Mouse (Mus musculus) kidney, adult 11 months (tissue): Measurements from ENCODE around the gene Inppl1.

ENCODE experiments used
- DNase-seq: peaks from one replicate; pipeline ENCODE4 v3.0.0; 2022

Inppl1 gene

DNA sequence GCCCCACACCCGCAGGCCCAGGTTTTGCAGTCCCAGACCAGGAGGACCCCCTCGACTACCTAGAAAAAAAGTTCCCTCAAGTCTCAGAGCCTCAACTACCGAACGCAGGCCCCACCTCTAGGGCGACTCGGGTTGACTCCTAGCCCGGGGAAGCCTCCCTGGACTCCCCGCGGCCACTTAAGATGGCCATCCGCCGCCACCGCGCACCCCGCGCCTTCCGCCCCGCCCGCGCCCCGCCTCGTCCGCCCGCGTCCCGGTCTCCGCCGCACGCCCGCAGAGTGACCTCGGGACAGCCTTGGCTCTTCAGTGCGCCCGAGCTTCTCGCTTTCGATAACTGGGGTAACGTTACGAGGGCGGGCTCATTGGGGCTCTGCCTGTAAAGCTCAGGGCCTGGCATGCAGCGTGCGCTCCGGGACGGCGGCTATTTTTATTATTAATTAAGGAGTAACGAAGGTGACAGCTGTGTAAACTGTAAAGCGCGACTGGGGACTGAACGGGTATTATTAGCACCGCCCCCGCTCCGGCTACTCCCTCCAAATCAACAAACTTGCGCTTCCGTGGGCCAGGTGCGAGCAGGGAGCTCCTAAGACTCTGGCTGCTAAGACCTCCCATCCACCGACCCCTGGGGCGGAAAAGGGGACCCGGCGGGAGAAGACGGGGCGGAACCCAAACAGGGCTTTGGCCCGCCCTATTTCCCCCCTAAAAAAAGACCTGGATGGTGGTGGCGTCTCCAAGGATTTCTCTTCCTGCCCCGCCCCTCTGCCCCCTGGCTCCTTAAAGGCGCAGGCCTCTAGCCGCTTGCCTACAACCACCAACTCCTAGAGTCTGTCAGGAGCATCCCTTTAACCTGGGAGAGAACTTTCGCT, at the start of gene Inppl1:
Inppl1 (minus strand) TSS at position 624 of the 866 bp plus-strand sequence.
- peak; percentile 98 for DNase-seq

DNA sequence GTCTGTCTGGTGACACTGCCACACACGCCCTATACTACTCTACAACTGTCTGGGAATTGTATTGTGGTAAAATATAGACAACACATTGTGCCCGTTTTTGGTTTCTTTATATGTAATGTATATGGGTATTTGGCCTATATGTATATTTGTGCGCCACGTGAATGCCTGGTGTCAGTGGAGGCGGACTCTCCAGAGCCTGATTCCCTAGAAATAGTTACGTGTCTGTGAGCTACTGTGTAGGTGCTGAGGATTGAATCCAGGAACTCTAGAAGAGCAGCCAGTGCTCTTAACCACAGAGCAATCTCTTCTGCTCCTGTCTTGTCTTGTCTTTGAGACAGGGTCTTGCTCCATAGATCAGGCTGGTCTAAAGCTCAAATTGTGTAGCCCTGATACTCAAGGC, 48.2 kb upstream of the Inppl1 start:
- DNase-seq: no peak

DNA sequence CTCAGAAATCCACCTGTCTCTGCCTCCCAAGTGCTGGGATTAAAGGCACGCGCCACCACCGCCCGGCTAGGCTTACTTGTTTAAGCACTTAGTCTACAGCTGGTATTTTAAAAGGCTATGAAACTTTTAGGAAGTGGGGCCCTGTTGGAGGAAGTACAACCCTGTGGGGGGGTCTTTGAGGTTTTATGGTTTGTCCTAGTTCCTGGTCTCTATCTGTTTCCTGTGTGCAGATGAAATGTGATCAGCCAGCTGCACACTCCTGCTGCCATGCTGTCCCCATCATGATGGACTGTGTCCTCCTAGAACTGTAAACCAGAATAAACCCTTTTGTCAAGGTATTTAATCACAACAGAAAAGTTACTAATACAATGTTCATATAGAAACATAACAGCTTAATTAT, 46.1 kb upstream of the Inppl1 start:
- no peak for DNase-seq

DNA sequence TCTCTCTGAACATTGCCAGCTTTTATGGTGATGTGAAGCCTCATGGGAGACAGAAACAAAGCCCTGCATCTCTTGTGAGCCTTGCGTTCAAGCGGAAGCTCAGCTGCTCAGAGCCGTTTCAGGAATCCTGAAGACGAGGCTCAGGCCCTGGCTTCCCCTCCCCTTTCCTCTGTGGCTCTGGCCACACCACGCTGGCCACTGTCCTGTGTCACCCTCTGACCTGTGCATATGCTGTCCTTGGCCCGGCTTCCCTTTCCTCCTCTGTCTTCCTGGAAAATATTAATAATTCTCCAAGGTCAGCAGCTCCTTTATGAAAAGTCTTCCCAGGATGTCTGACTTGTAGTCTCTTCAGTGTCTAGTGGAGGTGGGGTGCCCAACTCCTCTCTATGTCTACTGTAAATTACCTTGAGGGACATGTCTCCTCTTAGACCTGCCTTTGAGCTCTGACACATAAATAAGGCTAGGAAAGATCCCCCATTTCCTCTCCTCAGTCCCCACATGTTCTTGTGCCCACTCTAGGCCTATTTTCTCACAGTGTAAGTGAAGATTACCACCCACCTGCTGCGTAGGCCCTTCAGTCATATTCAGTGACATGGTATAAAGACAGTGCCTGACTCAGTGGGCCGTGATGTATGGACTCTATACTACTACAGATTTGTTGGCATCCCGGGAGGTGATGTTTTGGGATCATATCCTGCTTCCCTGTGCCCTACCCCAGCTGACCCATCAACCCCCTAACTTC, 44.6 kb upstream of the Inppl1 start:
- DNase-seq: no peak

DNA sequence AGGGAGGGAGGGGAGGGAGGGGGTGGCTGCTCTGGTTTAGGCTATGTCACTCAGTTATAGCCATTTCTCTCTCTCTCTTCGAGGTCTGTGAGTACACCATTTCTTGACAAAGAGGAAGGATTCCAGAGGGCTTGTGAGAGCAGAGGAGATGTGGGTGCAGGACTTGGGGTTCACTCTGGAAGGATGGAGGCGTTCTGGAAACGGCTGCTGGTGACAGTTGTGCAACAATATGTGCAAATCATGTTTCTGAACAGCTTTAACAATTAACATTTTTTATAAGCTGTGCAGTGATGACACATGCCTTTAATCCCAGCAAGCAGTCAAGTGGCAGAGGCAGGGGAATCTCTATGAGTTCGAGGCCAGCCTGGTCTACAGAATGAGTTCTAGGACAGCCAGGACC, 42.8 kb upstream of the Inppl1 start:
- no peak for DNase-seq

DNA sequence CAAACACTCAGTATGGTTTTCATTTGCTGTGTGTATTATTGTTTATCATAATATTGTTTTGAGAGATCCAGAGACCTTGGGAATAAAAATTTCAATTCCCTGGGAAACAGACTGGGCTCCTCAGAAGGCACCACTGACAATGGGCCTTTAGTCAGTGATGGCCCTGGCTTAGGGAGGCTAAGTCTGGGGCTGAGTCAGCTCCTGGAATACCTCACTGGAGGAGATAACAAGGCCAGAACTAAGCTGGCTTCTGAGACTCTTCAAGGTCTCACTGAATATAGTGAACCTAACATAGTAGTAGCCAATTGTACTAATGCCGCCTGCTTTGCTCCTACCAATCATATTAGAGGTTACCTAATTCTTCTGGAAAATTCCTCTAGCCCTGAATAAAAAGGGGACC, 37.9 kb upstream of the Inppl1 start:
- no peak for DNase-seq

DNA sequence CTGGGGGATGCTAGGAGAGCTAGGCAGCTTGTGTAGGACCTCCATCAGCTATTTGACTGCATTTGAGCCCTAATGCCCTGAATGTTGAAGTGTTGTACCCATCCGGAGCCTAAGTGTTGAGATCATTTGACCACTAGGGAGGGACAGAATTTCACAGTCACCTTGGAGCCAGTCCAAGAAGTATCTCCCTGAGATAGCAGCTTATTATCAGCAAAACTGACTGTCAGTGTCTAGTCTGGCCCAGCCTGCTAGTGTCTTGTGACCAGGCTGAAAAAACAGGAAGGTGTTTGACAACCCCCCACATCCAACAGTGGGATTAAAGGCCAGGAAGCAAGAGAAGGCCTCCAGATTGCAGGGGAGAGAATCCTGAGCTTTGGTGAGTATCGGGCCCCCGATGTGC, 33.3 kb upstream of the Inppl1 start:
- no peak for DNase-seq

DNA sequence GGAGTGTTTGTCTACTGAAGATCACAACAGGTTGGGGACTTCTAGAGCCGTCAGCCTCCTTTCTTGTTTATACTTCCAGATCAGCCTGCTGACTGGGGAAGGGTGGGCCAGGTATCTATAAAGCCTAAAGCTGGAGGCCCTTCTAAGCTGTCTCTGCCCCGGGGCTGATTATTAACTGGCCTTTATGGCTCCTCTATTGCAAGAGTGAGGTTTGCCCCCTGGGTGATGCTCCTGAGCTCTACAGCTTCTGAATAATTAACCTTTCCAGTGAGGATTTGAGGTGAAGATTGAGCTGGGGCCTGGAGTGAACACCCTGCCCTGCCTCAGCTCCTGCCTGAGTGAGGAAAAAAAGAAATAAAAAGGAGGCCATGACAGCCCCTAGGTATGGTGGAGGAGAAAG, 32.6 kb upstream of the Inppl1 start, which contains the start of gene Folr1:
Folr1 (minus strand) TSS at position 160 of the 400 bp plus-strand sequence.
- peak; percentile 85 for DNase-seq

DNA sequence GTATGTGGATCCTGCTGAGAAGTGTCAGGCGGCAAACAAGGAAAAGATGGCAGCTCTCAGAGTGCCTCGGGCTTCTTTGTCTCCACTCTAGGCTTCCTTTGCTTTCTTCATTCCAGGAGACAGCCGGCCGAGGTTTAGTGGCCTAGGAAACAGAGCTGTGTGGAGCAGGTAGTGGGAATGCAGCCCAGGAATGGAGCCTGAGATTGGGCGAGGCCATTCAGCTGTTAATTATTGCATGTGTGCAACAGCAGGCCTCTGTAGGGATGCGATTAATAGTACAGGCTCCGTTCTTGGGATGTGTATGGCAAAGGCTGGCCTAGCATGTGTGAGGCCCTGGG, 31.1 kb upstream of the Inppl1 start:
- peak; percentile 49 for DNase-seq

DNA sequence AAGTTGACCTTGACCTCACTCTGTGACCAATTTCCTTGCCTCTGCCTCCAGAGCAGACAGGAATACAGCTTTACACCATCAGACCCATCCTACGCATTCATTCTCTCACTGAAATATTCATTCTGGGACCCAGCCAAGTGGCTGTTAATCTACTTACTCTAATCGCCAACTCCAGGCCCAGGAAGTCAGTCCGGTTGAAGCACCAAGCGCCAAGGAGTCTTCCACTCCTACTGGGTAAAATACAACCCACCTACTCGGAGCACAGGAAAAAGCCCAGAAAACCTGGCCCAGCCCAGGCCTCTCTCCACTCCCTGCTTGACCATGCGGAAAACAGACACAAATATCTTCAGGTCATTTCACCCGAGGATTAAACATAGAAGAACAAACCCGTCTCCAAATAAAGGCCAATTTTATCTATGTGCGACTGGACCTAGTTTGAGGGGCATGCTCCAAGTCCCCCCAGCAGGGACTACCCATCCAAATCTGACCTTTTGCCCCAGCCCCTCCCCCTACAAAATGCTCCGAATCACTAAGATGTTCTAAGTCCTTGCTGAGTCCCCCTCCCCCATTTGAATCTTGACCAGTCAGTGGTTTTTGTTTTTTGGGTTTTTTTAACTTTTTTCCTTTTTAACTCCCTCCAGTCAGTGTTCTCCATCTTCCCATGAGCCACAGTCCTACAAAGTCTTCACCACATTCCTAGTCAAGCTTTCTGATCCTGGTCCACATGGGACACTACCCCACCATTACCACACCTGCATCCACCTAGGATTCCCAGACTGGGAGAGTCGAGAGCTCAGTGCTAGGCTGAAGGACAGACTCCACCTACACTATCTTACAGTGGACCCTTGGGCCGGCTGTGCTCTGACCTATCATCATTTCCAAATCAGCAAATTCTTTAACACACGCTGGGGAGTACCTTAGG, 30.5 kb upstream of the Inppl1 start:
- DNase-seq: peak; percentile 78

DNA sequence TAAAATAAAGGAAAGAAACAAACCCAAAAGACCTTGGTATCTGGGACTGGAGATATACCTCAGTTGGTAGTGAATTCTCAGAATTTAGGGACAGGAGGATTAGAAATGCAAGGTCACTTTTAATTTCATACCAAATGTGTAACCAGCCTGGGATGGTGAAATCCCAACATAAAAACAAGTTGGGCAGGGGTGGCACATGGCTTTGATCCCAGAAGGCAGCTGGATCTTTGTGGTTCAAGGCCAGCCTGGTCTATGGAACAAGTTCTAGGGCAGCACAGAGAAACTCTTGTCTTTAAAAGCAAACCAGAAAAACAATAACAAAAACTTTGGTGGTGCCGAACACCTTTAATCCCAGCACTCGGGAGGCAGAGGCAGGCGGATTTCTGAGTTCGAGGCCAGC, 29.5 kb upstream of the Inppl1 start:
- DNase-seq: no peak

DNA sequence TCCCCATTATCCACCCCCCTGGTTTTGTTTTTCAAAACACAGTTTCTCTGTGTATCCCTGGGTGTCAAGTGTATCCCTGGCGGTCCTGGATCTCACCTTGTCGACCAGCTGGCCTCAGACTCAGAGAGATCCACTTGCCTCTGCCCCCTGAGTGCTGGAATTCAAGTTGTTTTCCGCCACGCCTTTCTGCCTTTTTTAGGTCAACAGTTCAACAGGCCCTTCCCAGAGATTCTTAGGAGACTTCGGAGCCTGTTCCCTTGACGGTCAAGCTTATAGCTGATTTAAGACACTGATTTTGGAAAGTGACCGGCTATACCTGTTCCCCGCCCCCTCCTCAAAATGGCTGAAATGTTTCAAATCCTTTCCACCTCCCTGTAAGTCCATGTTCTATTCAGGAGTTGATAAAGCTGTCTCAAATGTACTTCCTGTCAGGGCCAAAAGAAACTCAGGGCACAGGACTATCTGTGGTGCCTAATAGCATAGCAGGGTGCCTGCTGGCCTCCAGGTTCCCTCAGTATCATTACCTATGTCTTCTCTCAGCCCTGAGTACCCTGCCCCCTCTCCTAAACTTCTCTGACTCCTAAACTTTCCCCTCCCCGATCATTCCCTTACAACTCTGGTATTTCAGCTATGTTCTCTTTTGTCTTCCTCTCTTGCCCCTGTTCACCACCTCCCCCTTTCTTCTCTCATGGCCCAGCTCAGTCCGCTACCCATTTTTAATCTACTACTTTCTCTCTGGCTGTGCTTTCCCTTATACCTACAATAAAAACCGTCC, 28.6 kb upstream of the Inppl1 start:
- no peak for DNase-seq

DNA sequence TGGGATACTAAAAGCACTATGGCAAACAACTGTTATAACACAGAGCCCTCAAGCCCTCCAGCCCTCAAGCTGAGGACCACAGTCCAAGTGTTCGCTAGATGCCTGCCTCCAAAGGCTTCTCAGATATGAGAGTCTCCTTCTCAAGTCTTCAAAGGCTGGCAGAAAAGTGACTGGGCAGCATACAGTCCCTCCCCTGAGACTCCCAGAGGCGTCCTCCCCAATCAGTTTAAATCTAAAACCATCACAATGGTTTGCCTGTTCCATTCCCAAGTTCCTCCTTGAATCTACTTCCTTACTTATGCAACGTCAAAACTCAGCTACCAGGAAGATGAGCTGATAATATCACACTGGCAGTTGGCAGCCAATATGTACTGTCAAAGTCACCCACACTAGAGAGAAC, 25.4 kb upstream of the Inppl1 start, which contains the start of gene Anapc15:
Anapc15 (plus strand) TSS at position 301 of the 400 bp plus-strand sequence.
- no peak for DNase-seq

DNA sequence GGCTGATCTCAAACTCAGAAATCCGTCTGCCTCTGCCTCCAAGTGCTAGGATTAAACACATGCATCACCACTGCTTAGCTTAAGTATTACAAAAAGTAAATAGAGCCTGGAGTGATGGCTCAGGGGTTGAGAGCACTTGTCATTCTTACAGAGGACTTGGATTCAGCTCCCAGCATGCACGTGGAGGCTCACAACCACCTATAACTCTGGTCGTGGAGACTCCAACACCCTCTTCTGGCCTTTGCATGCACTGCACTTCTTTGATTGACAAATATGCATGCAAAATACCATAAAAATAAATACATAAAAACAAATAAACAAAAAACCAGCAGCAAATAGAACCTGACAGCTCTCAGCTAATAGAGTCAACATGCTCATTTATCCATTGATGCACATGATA, 24.3 kb upstream of the Inppl1 start:
- no peak for DNase-seq

DNA sequence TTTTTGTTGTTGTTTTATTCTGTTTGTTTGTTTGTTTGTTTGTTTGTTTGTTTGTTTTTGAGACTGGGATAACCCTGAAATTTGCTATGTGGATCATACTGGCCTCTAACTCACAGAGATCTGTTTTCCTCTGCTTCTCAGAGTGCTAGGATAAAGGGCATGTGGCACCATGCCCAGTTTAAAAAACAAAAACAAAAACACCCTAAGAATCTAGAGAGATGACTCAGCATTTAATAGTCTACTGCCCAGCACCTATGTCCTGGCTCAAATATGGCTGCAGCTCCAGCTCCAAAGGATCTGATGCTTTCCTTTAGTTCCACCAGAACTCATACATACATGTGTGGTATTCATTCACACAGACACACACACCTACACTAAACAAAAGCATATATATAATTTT, 22.9 kb upstream of the Inppl1 start:
- DNase-seq: peak; percentile 46

DNA sequence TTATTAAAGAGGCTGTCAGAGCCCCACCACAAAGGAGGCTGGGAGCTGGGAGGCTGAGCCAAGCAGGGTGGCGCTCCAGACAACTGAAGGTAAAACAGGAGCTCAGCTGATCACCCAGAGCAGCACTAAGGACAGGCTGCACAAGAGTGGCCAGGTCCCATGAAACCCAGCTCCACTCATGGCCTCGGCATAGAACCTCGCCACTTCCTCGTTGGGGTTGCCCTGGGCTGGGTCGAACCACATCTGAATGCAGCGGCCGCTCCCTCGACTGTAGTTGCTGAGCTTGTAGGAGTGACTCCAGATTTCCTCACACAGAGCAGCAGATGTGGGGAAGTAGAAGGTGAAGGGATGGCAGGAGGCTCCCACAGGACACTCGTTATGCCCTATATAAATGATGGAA, 20.3 kb upstream of the Inppl1 start:
- DNase-seq: no peak

DNA sequence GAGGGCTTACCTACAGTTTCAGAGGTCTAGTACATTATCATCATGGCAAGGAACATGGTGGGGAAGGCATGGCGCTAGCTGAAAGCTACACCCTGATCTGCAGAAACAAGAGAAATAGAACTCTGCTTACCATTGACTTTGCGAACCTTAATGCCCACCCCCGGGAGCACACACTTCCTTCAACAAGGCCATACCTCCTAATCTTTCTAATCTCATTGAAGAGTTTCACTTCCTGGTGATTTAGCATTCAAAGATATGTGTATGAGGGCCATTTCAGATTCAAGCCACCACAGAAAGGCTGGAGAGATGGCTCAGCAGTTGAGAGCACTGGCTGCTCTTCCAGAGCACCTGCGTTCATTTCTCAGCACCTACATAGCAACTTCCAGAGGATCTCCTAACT, 19.1 kb upstream of the Inppl1 start, which contains the start of gene Folr2:
Folr2 (minus strand) TSS at position 101 of the 400 bp plus-strand sequence.
- DNase-seq: no peak

DNA sequence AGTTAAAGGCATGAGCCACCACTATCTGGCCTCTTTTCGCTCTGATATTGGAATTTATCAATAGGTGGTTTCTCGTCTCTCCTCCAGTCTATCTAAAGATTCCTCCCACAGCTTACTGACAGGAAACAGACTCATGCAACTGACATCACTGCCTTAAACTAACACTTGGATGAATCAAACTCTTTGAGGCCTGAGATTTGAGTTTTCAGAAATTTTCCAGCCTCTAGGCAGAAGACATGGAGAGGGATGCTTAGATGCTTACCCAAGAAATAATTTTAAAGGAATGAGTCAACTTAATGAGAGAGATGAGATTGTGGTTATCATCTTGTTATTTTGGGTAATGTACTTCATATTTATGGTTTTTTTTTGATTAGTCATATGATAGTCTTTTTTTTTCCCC, 15.8 kb upstream of the Inppl1 start:
- DNase-seq: no peak

DNA sequence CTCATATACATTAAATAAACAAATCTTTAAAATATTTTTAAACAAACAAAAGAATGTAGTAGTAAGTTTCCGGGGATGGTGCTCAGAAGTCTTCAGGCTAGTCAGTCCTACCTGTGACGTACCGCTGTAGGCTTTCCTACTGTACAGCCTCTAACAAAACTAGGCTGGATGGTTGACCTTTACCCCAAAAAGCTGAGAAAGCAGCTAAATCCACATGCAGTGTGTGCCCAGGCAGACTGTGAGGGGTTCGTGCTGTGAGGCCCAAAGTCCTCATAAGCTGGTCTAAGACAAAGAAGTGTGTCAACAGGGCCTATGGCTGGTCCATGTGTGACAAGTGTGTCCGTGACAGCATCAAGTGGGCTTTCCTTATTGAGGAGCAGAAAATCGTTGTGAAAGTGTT, 14.8 kb upstream of the Inppl1 start:
- DNase-seq: no peak

DNA sequence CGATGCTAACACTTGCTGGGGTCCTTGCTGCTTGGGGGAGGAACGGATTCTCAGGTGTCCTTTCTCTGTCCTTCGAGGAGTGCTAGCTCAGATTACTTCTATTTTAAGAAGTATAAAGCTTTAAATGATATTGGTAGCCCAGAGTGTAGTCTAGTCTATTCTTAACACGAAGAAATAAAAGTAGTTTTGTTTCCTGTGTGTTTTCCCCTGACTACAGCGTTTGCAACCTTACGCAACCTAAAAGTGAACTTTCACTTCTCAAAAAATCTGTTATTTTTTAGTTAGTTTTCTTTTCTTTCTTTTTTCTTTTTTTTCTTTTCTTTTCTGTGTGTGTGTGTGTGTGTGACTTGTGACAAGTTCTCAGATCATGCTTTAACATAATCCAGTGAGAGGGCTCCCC, 13.7 kb upstream of the Inppl1 start:
- DNase-seq: no peak

DNA sequence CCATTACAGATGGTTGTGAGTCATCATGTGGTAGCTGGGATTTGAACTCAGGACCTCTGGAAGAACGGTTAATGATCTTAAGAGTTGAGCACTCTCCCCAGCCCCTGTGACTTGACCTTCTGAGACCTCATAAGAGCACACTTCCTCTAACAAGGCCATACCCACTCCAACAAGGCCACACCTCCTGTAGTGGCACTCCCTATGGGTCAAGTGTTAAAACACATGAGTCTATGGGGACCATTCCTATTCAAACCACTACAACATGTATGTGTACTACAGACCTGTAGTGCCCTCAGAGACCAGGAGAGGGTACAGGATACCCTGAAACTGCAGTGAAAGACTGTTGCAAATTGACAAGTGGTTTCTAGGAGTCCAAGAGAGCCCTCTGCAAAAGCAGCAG, 9.9 kb upstream of the Inppl1 start:
- no peak for DNase-seq

DNA sequence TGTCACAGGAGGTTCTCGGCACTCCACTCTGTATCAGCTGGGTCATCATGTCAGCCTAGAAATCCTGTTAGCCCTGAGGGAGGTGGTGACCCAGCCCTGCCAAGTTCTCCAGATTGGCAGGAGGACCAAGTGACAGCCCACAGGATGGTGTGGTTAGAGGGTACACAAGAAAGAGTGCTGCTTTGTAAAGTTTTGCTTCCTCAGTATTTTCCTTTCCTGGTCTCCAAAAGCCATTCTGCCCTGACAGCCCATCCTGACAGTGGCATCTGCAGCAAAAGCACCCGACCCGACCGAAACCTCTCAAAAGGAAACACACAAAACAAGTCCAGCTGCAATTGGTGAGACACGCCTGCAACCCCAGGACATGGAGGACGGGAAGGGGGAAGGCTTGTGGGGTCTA, 6.2 kb upstream of the Inppl1 start:
- DNase-seq: no peak
